Mouse (Mus musculus): ENCODE data around the gene Gm10142. TPM values are rescaled to one million over a fixed set of nuclear protein-coding genes. Genes with fewer than 3 reads are reported as not detected.

The Gm10142 gene
- polyA plus RNA-seq (2014; fragmentation: Illumina TruSeq; extraction: RNeasy Lipid Tissue Mini Kit (QIAGEN cat#74804); ENCODE audit: low read depth, low replicate concordance) = not detected

DNA sequence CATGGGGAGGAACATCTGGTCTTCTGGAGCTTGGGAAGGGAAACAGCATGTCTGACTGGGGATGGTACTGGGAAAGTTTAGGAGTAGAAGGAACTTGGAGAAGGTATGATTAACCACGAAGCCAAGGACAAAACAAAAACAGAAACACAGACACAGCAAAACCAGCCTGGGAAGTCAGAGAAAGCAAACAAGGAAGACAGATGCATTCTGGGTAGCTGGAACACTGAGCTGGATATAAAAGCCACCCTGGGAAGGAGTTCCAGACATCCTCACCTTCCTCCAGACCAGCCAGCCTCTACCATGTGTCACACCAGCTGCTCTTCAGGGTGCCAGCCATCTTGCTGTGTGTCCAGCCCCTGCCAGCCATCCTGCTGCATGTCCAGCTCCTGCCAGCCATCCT lies at the start of gene Gm10142:
TSS of gene Gm10142 (plus strand) at position 301 of the 400 bp plus-strand sequence.

GRCm38 (mm10) chr10:77685895-77686664 lies 29.5 kb upstream of the Gm10142 start, which contains the start of gene Tspear:
Gene Tspear (plus strand): TSS chr10:77686569.

DNA sequence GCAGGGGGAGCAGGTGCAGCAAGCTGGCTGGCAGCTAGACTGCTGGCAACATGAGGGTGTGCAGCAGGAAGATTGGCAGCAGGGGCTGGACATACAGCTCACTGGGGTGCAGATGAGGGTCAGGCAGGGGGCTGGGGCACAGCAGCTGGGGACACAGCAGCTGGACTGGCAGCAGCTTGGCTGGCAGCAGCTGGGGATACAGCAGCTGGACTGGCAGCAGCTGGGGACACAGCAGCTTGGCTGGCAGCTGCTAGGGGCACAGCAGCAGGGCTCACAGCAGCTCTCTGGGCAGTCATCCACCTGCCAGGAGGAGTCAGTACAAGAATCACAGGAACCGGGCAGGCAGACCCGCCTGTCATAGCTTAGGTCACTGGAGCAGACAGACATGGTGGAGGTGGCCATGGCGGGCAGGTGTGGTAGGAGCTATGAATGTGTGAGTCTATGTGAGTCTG lies 25.2 kb upstream of the Gm10142 start, which contains the start of gene Gm19402:
TSS of gene Gm19402 (minus strand) at position 402 of the 452 bp plus-strand sequence.

DNA sequence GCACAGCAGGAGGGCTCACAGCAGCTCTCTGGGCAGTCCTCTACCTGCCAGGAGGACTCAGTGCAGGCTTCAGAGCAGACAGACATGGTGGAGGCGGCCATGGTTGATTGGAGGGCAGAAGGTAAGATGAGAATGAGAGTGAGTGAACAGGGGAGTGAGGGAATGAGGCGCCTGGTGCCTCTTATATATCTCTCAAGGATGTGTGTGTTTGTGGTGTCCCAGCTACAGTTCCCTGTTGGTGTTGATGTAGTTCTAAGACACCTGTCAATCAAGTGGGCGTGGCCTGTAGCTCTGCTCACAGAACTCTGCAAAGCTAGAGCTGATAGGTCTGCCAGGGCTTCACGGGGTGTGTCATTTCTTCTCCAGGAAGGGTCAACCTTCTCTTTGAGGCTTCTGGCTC lies 18.5 kb upstream of the Gm10142 start, which contains the start of gene Gm9508:
TSS of gene Gm9508 (minus strand) at position 101 of the 400 bp plus-strand sequence.

GRCm38 (mm10) chr10:77706326-77706725 lies 9.3 kb upstream of the Gm10142 start, which contains the start of gene Gm10272:
Gene Gm10272 (plus strand): TSS chr10:77706626.

GRCm38 (mm10) chr10:77711157-77711556 lies 4.5 kb upstream of the Gm10142 start, which contains the start of gene Gm10024:
Gene Gm10024 (plus strand): TSS chr10:77711457.

GRCm38 (mm10) chr10:77720299-77720698 lies 4.7 kb downstream of the Gm10142 start, which contains the start of gene Krtap12-1:
Gene Krtap12-1 (plus strand): TSS chr10:77720599.

DNA sequence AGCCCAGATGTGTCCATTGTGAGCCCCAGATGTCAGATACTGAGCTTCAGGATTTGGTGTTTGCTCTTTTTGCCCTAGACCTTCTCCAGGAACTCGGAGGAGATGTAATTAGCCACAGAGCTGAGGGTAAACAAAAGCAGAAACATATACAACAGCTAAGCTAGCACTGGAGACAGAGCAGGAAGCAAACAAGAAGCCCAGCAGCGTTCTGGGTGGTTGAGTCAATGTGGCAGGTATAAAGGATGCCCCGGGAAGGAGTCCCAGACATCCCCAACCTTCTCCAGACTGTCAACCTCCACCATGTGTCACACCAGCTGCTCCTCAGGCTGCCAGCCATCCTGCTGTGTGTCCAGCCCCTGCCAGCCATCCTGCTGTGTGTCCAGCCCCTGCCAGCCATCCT lies 10.6 kb downstream of the Gm10142 start, which contains the start of gene Gm10100:
TSS of gene Gm10100 (plus strand) at position 301 of the 400 bp plus-strand sequence.

DNA sequence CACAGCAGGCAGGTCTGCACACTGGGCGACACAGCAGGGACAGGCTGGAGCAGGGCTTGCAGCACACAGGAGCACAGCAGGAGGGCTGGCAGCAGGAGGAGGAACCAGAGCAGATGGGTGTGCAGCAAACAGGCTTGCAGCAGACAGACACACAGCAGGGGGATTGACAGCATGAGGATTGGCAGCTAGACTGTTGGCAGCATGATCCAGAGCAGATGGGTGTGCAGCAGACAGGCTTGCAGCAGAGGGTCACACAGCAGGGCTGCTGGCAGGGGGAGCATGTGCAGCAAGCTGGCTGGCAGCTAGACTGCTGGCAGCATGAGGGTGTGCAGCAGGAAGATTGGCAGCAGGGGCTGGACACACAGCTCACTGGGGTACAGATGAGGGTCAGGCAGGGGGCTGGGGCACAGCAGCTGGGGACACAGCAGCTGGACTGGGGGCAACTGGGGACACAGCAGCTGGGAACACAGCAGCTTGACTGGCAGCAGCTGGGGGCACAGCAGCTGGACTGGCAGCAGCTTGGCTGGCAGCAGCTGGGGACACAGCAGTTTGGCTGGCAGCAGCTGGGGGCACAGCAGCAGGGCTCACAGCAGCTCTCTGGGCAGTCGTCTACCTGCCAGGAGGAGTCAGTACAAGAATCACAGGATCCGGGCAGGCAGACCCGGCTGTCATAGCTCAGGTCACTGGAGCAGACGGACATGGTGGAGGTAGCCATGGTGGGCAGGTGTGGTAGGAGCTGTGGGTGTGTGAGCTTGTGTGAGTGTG lies 26.5 kb downstream of the Gm10142 start, which contains the start of gene Gm18596:
TSS of gene Gm18596 (minus strand) at position 715 of the 765 bp plus-strand sequence.

DNA sequence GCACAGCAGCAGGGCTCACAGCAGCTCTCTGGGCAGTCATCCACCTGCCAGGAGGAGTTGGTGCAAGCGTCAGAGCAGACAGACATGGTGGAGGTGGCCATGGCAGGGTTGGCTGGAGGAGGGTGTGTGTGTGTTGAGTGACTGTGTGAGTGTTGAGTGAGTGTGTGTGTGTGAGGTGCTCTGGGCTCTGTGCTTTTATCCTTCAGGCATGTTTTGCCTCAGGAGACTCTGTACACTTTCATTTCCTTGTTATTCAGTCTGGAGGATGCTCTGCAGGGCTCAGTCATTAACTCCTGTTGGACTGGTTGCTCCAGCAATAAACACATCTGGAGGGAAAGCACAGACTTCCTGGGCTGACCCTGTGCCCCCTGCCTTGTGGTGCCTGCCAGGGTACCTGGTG lies 35.6 kb downstream of the Gm10142 start, which contains the start of gene Gm9736:
TSS of gene Gm9736 (minus strand) at position 101 of the 400 bp plus-strand sequence.

GRCm38 (mm10) chr10:77759582-77759981 lies 44.0 kb downstream of the Gm10142 start, which contains the start of gene Gm3233:
Gene Gm3233 (minus strand): TSS chr10:77759682.

Other genes with a start within 250 kb of the Gm10142 start
- 9.9 TPM for gene Fam207a, start 200.0 kb upstream of the Gm10142 start, polyA plus RNA-seq (2014; fragmentation: Illumina TruSeq; extraction: RNeasy Lipid Tissue Mini Kit (QIAGEN cat#74804); ENCODE audit: low read depth, low replicate concordance)
- 4.4 TPM for gene Itgb2, start 185.6 kb upstream of the Gm10142 start, polyA plus RNA-seq (2014; fragmentation: Illumina TruSeq; extraction: RNeasy Lipid Tissue Mini Kit (QIAGEN cat#74804); ENCODE audit: low read depth, low replicate concordance)
- 132 TPM for gene Pttg1ip, start 134.1 kb upstream of the Gm10142 start, polyA plus RNA-seq (2014; fragmentation: Illumina TruSeq; extraction: RNeasy Lipid Tissue Mini Kit (QIAGEN cat#74804); ENCODE audit: low read depth, low replicate concordance)
- gene Sumo3, start 109.7 kb upstream of the Gm10142 start, polyA plus RNA-seq (2014; fragmentation: Illumina TruSeq; extraction: RNeasy Lipid Tissue Mini Kit (QIAGEN cat#74804); ENCODE audit: low read depth, low replicate concordance) = 87.1 TPM
- not detected for gene Gm49325, start 109.6 kb upstream of the Gm10142 start, polyA plus RNA-seq (2014; fragmentation: Illumina TruSeq; extraction: RNeasy Lipid Tissue Mini Kit (QIAGEN cat#74804); ENCODE audit: low read depth, low replicate concordance)
- gene Ube2g2, start 93.5 kb upstream of the Gm10142 start, polyA plus RNA-seq (2014; fragmentation: Illumina TruSeq; extraction: RNeasy Lipid Tissue Mini Kit (QIAGEN cat#74804); ENCODE audit: low read depth, low replicate concordance) = 65.2 TPM
- not detected for gene Tspear, start 29.2 kb upstream of the Gm10142 start, polyA plus RNA-seq (2014; fragmentation: Illumina TruSeq; extraction: RNeasy Lipid Tissue Mini Kit (QIAGEN cat#74804); ENCODE audit: low read depth, low replicate concordance)
- gene Gm19402, start 25.1 kb upstream of the Gm10142 start, polyA plus RNA-seq (2014; fragmentation: Illumina TruSeq; extraction: RNeasy Lipid Tissue Mini Kit (QIAGEN cat#74804); ENCODE audit: low read depth, low replicate concordance) = not detected
- not detected for gene Gm9508, start 18.6 kb upstream of the Gm10142 start, polyA plus RNA-seq (2014; fragmentation: Illumina TruSeq; extraction: RNeasy Lipid Tissue Mini Kit (QIAGEN cat#74804); ENCODE audit: low read depth, low replicate concordance)
- not detected for gene Gm10272, start 9.2 kb upstream of the Gm10142 start, polyA plus RNA-seq (2014; fragmentation: Illumina TruSeq; extraction: RNeasy Lipid Tissue Mini Kit (QIAGEN cat#74804); ENCODE audit: low read depth, low replicate concordance)
- not detected for gene Gm10024, start 4.3 kb upstream of the Gm10142 start, polyA plus RNA-seq (2014; fragmentation: Illumina TruSeq; extraction: RNeasy Lipid Tissue Mini Kit (QIAGEN cat#74804); ENCODE audit: low read depth, low replicate concordance)
- not detected for gene Krtap12-1, start 4.8 kb downstream of the Gm10142 start, polyA plus RNA-seq (2014; fragmentation: Illumina TruSeq; extraction: RNeasy Lipid Tissue Mini Kit (QIAGEN cat#74804); ENCODE audit: low read depth, low replicate concordance)
- not detected for gene Gm10100, start 10.7 kb downstream of the Gm10142 start, polyA plus RNA-seq (2014; fragmentation: Illumina TruSeq; extraction: RNeasy Lipid Tissue Mini Kit (QIAGEN cat#74804); ENCODE audit: low read depth, low replicate concordance)
- gene Gm18596, start 26.8 kb downstream of the Gm10142 start, polyA plus RNA-seq (2014; fragmentation: Illumina TruSeq; extraction: RNeasy Lipid Tissue Mini Kit (QIAGEN cat#74804); ENCODE audit: low read depth, low replicate concordance) = not detected
- gene Gm9736, start 35.5 kb downstream of the Gm10142 start, polyA plus RNA-seq (2014; fragmentation: Illumina TruSeq; extraction: RNeasy Lipid Tissue Mini Kit (QIAGEN cat#74804); ENCODE audit: low read depth, low replicate concordance) = not detected
- not detected for gene Gm3233, start 43.9 kb downstream of the Gm10142 start, polyA plus RNA-seq (2014; fragmentation: Illumina TruSeq; extraction: RNeasy Lipid Tissue Mini Kit (QIAGEN cat#74804); ENCODE audit: low read depth, low replicate concordance)
- gene Gm3238, start 55.5 kb downstream of the Gm10142 start, polyA plus RNA-seq (2014; fragmentation: Illumina TruSeq; extraction: RNeasy Lipid Tissue Mini Kit (QIAGEN cat#74804); ENCODE audit: low read depth, low replicate concordance) = not detected
- gene Gm7138, start 61.1 kb downstream of the Gm10142 start, polyA plus RNA-seq (2014; fragmentation: Illumina TruSeq; extraction: RNeasy Lipid Tissue Mini Kit (QIAGEN cat#74804); ENCODE audit: low read depth, low replicate concordance) = not detected
- gene Gm3250, start 66.7 kb downstream of the Gm10142 start, polyA plus RNA-seq (2014; fragmentation: Illumina TruSeq; extraction: RNeasy Lipid Tissue Mini Kit (QIAGEN cat#74804); ENCODE audit: low read depth, low replicate concordance) = not detected
- not detected for gene Gm7137, start 72.4 kb downstream of the Gm10142 start, polyA plus RNA-seq (2014; fragmentation: Illumina TruSeq; extraction: RNeasy Lipid Tissue Mini Kit (QIAGEN cat#74804); ENCODE audit: low read depth, low replicate concordance)
- gene Gm9639, start 79.3 kb downstream of the Gm10142 start, polyA plus RNA-seq (2014; fragmentation: Illumina TruSeq; extraction: RNeasy Lipid Tissue Mini Kit (QIAGEN cat#74804); ENCODE audit: low read depth, low replicate concordance) = not detected
- gene Gm19668, start 83.3 kb downstream of the Gm10142 start, polyA plus RNA-seq (2014; fragmentation: Illumina TruSeq; extraction: RNeasy Lipid Tissue Mini Kit (QIAGEN cat#74804); ENCODE audit: low read depth, low replicate concordance) = not detected
- not detected for gene Gm9507, start 96.0 kb downstream of the Gm10142 start, polyA plus RNA-seq (2014; fragmentation: Illumina TruSeq; extraction: RNeasy Lipid Tissue Mini Kit (QIAGEN cat#74804); ENCODE audit: low read depth, low replicate concordance)
- not detected for gene Gm2696, start 98.9 kb downstream of the Gm10142 start, polyA plus RNA-seq (2014; fragmentation: Illumina TruSeq; extraction: RNeasy Lipid Tissue Mini Kit (QIAGEN cat#74804); ENCODE audit: low read depth, low replicate concordance)
- gene Krtap10-4, start 111.3 kb downstream of the Gm10142 start, polyA plus RNA-seq (2014; fragmentation: Illumina TruSeq; extraction: RNeasy Lipid Tissue Mini Kit (QIAGEN cat#74804); ENCODE audit: low read depth, low replicate concordance) = not detected
- not detected for gene Krtap10-10, start 120.1 kb downstream of the Gm10142 start, polyA plus RNA-seq (2014; fragmentation: Illumina TruSeq; extraction: RNeasy Lipid Tissue Mini Kit (QIAGEN cat#74804); ENCODE audit: low read depth, low replicate concordance)
- gene Gm36176, start 131.0 kb downstream of the Gm10142 start, polyA plus RNA-seq (2014; fragmentation: Illumina TruSeq; extraction: RNeasy Lipid Tissue Mini Kit (QIAGEN cat#74804); ENCODE audit: low read depth, low replicate concordance) = not detected
- not detected for gene Gm10318, start 137.1 kb downstream of the Gm10142 start, polyA plus RNA-seq (2014; fragmentation: Illumina TruSeq; extraction: RNeasy Lipid Tissue Mini Kit (QIAGEN cat#74804); ENCODE audit: low read depth, low replicate concordance)
- not detected for gene Gm3285, start 146.2 kb downstream of the Gm10142 start, polyA plus RNA-seq (2014; fragmentation: Illumina TruSeq; extraction: RNeasy Lipid Tissue Mini Kit (QIAGEN cat#74804); ENCODE audit: low read depth, low replicate concordance)
- 0.13 TPM for gene Lrrc3, start 186.7 kb downstream of the Gm10142 start, polyA plus RNA-seq (2014; fragmentation: Illumina TruSeq; extraction: RNeasy Lipid Tissue Mini Kit (QIAGEN cat#74804); ENCODE audit: low read depth, low replicate concordance)

All from heart, adult 10 weeks (tissue).